24 mouse cellular contexts compared by ENCODE assay signal in genomic region chr14:108035959-108036358, GRCm38 (mm10).
"Had no signal": no experiment of that assay in that cellular context is flagged by ENCODE, and none has a peak within 500 bp of the region (broad histone marks: within the 10 kb centered on the region; RNA-seq: fewer than 3 reads in every experiment).

No protein-coding gene starts in this region.

- H3K4me3 ChIP-seq: embryonic facial prominence, embryonic 10.5 days; embryonic facial prominence, embryonic 12.5 days; embryonic facial prominence, embryonic 13.5 days; embryonic facial prominence, embryonic 15.5 days; erythroblast, embryonic 14.5 days; forebrain, embryonic 10.5 days; forebrain, embryonic 12.5 days; forebrain, embryonic 13.5 days; forebrain, embryonic 15.5 days; gastrocnemius, adult 2 months; heart, adult 2 months had no signal

- H3K36me3 ChIP-seq: embryonic facial prominence, embryonic 10.5 days; embryonic facial prominence, embryonic 12.5 days; embryonic facial prominence, embryonic 13.5 days; embryonic facial prominence, embryonic 15.5 days; forebrain, embryonic 10.5 days; forebrain, embryonic 12.5 days; forebrain, embryonic 15.5 days had no signal

- DNase-seq: cerebellum, adult 9-10 months; cerebellum, adult 9-11 months; cerebellum, postnatal 10 days; cerebellum, postnatal 14 days; cerebellum, postnatal 25 days; cerebellum, postnatal 36 days; embryo, embryonic 11 days; forebrain, postnatal 0 days; gastrocnemius, adult 2 months; gastrocnemius, postnatal 10 days; gastrocnemius, postnatal 14 days; gastrocnemius, postnatal 25 days; heart, adult 11 months; heart, adult 18-20 months; heart, adult 2 months had no signal

- H3K4me2 ChIP-seq: embryonic facial prominence, embryonic 12.5 days; embryonic facial prominence, embryonic 13.5 days; embryonic facial prominence, embryonic 15.5 days; forebrain, embryonic 12.5 days; forebrain, embryonic 13.5 days; forebrain, embryonic 15.5 days had no signal

- H3K27me3 ChIP-seq: embryonic facial prominence, embryonic 12.5 days; embryonic facial prominence, embryonic 13.5 days; embryonic facial prominence, embryonic 15.5 days; forebrain, embryonic 12.5 days; forebrain, embryonic 13.5 days; forebrain, embryonic 15.5 days had no signal
